Mouse (Mus musculus) embryonic facial prominence, embryonic 14.5 days (tissue): ENCODE results near the gene Bmpr1a. TPM values are rescaled to one million over a fixed set of nuclear protein-coding genes. Genes with fewer than 3 reads are reported as not detected.

Experiments
- ATAC-seq: fragments of 200-750 bp; cut with Nextera tagmentation; 2 replicates; pipeline ENCODE4 v1.8.0; 2017; ENCODE audit warnings: low read depth, moderate number of reproducible peaks, moderate TSS enrichment
- DNase-seq: peaks from one replicate; pipeline ENCODE4 v3.0.0-alpha.2; 2015; ENCODE audit warnings: low spot score
- H3K27ac ChIP-seq: fragments of 300-500 bp; sonication (generic); replicated peaks from 2 replicates; pipeline ENCODE4 v1.5.1; 2014; ENCODE audit warnings: low read depth, mild to moderate bottlenecking, low read length, moderate library complexity
- H3K27me3 ChIP-seq: fragments of 300-500 bp; sonication (generic); replicated peaks from 2 replicates; pipeline ENCODE4 v1.6.1; 2014; ENCODE audit warnings: low read length; ENCODE audit not compliant: control insufficient read depth, insufficient read depth
- H3K36me3 ChIP-seq: fragments of 300-500 bp; sonication (generic); 2 replicates; pipeline ENCODE4 v1.6.1; 2014; ENCODE audit warnings: low read length, mixed read lengths; ENCODE audit not compliant: control insufficient read depth, insufficient read depth
- H3K4me1 ChIP-seq: fragments of 300-500 bp; sonication (generic); 2 replicates; pipeline ENCODE4 v1.6.1; 2014; ENCODE audit warnings: antibody characterized with exemption, low read length; ENCODE audit not compliant: control insufficient read depth, insufficient read depth
- H3K4me2 ChIP-seq: fragments of 300-500 bp; sonication (generic); 2 replicates; pipeline ENCODE4 v1.6.1; 2014; ENCODE audit warnings: low read depth, mild to moderate bottlenecking, low read length, moderate library complexity, mixed read lengths
- H3K4me3 ChIP-seq: fragments of 300-500 bp; sonication (generic); 2 replicates; pipeline ENCODE4 v1.5.1; 2014; ENCODE audit warnings: low read depth, mild to moderate bottlenecking, low read length
- H3K9ac ChIP-seq: fragments of 300-500 bp; sonication (generic); 2 replicates; pipeline ENCODE4 v1.6.1; 2014; ENCODE audit warnings: low read depth, mild to moderate bottlenecking, low read length, moderate library complexity, mixed read lengths
- H3K9me3 ChIP-seq: fragments of 300-500 bp; sonication (generic); 2 replicates; pipeline ENCODE4 v1.6.1; 2016; ENCODE audit warnings: low read length; ENCODE audit not compliant: control insufficient read depth
- WGBS: fragments of 180-500 bp; shearing (Covaris S2); extraction: QIAGEN DNeasy Blood & Tissue Kit; methylation state at CpG from one replicate; pipeline ENCODE4 v1.1.7; 2014; 5-methylcytosine and 5-hydroxymethylcytosine counted together
- polyA plus RNA-seq: library from polyadenylated mRNA; unstranded; fragments of >200 nt; fragmentation: Nextera tagmentation; extraction: Ambion mirVana; gene quantifications from 2 replicates; pipeline ENCODE4 v1.2.1, GENCODE M21; 2014

Gene Bmpr1a
- polyA plus RNA-seq, 1 experiment from 2014 or later, result 65.0 TPM

DNA sequence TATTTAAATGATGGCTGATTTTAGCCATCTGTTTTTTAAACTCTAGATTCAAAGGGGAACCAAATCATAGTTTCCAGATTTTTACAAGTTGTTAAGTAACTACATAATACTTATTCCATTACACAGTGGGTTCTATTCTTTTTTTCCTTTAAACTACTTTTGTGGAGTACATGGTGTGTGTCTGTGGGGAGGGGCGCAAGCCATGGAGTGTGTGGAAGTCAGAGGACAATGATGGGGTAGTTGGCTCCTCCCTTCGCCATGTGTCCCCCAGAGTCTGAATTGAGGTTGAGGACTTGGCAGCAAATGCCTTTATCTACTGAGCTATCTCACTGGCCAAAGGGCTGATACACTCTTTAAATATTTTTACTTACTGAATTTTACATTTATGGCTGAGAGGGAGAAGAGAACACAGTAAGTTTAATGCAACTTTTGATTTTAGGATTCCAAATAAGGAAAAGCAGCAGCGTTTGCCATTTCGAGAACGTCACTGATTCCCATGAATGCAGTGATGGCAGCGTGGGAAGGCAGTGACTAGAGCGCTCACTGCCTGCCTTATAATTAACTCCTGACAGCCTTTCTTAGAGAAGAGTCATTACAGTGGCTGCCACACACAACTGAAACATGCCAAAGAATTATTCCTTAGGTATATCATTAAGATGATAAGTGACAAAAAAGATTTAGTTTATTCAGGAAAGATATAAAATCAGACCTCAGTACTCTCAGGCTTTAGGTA lies 90.8 kb downstream of the Bmpr1a start:
- WGBS, result 85% methylated on average over 7 of the region's 7 CpGs
- Histone ChIP-seq H3K27ac (no peak overlapping the region; the same call in 1 of the 2 replicates), H3K4me3 (no peak overlapping the region), H3K4me2 (no peak overlapping the region), H3K9ac (no peak overlapping the region), H3K9me3 (no peaks in the 10 kb centered on the region), H3K27me3 (no peaks in the 10 kb centered on the region), H3K36me3 (peaks cover 84% of the 10 kb centered on the region), H3K4me1 (no peaks in the 10 kb centered on the region)
- ATAC-seq, result no peak
- DNase-seq, result no peak

DNA sequence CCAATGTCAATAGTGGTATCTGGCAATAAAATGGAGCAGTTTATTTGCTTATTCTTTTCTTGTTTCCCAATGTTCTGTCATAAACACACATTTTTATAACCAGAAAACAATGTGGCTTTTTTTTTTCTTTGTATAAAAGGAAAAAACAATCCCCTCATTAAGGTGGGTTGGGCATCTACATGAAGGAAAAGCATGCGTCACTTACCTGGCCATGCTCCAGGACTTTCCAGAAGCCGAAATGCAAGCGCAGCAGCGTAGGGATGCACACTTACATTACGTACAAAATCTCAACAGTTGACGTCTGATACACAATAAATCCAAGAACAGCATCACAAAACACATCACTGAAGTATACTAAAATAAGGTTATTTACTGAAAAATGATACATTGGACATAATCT lies 92.4 kb downstream of the Bmpr1a start:
- Histone ChIP-seq H3K36me3 (peaks cover 83% of the 10 kb centered on the region), H3K4me1 (no peaks in the 10 kb centered on the region), H3K4me2 (no peak overlapping the region), H3K9ac (no peak overlapping the region), H3K27me3 (no peaks in the 10 kb centered on the region), H3K27ac (no peak overlapping the region), H3K9me3 (no peaks in the 10 kb centered on the region), H3K4me3 (no peak overlapping the region)
- WGBS, result 95% methylated on average over 6 of the region's 6 CpGs
- DNase-seq, result no peak
- no peak for ATAC-seq

DNA sequence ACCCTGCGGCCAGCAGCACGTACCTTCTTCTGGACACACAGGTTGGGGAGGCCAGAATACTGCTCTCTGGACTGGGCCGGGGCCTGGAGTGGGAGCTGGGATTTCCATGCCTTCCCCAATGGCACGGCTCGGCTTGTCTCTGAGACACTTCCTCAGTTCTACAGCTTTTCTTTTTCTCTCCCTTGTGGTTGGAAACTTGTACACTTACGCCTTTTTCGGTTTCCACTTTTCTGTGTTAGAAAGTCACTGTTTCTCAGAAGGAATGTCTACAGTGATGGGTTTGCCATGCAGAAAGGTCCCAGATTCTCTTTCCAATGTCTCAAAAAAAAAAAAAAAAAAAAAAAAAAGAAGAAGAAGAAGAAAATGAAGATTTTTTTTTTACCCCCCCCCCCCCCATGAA lies 99.7 kb downstream of the Bmpr1a start:
- no peak overlapping the region for H3K4me2 ChIP-seq
- no peak overlapping the region for H3K27ac ChIP-seq
- H3K4me3 ChIP-seq, result no peak overlapping the region
- H3K9ac ChIP-seq, result no peak overlapping the region
- peaks cover 75% of the 10 kb centered on the region for H3K36me3 ChIP-seq
- 91% methylated on average over 7 of the region's 7 CpGs for WGBS
- no peak for ATAC-seq
- H3K9me3 ChIP-seq, result no peaks in the 10 kb centered on the region
- no peaks in the 10 kb centered on the region for H3K4me1 ChIP-seq
- H3K27me3 ChIP-seq, result no peaks in the 10 kb centered on the region
- DNase-seq, result no peak

DNA sequence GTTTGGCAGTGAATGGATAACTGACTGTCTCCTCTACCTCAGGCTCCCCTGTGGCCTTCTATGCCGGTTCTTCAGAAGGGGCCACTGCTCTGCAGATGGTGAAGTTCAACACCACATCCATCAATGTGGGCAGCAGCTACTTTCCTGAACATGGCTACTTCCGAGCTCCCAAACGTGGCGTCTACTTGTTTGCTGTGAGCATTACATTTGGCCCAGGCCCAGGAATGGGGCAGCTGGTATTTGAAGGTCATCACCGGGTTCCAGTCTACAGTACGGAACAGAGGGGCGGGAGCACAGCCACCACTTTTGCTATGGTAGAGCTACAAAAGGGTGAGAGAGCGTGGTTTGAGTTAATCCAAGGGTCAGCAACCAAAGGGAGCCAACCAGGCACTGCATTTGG lies 100.3 kb downstream of the Bmpr1a start:
- WGBS, result 90% methylated on average over 8 of the region's 8 CpGs
- Histone ChIP-seq H3K4me2 (no peak overlapping the region), H3K9me3 (no peaks in the 10 kb centered on the region), H3K27me3 (no peaks in the 10 kb centered on the region), H3K9ac (no peak overlapping the region), H3K4me1 (no peaks in the 10 kb centered on the region), H3K4me3 (no peak overlapping the region), H3K27ac (no peak overlapping the region), H3K36me3 (peaks cover 74% of the 10 kb centered on the region)
- DNase-seq, result no peak
- no peak for ATAC-seq

DNA sequence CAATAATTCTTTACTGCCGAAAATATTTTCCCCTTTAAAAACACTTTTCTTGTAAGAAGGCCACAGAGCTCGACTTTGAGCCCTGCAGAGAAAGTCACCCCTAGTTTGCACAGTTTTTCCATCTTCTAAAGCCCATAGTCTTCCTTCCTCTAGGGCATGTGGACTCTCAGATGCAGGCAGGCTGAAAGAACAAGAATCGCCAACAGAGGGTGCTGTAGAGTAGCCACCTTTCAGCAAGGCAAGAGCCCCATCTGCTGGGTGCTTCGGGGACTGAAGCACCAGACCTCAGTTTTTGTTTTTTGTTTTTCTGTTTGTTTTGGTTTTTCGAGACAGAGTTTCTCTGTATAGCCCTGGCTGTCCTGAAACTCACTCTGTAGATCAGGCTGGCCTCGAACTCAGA lies 102.0 kb downstream of the Bmpr1a start:
- no peaks in the 10 kb centered on the region for H3K9me3 ChIP-seq
- no peak overlapping the region for H3K4me3 ChIP-seq
- no peaks in the 10 kb centered on the region for H3K4me1 ChIP-seq
- peaks cover 60% of the 10 kb centered on the region for H3K36me3 ChIP-seq
- no peak overlapping the region for H3K9ac ChIP-seq
- ATAC-seq (no peak), DNase-seq (peak; percentile 61)
- no peak overlapping the region for H3K4me2 ChIP-seq
- no peak overlapping the region for H3K27ac ChIP-seq
- 56% methylated on average over 6 of the region's 6 CpGs for WGBS
- no peaks in the 10 kb centered on the region for H3K27me3 ChIP-seq

DNA sequence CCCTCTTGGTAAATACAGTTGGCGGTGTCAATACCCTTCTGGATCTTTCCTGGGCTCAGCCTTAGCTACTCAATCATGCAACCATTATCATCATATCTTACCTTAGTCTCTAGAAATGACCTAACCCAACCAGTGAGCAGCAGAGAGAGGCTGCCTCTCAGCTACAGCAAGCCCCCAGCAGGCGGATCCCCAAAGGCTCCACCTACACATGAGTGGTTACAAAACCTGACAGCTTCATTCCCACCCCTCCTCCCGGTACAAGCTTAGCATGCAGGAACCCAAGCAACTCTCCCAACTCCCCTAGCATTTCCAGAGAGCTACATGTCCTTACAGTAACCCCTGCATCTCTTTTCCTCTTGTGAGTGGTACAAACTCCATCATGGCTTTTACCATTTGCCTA lies 103.1 kb downstream of the Bmpr1a start:
- DNase-seq, result no peak
- Histone ChIP-seq H3K9me3 (no peaks in the 10 kb centered on the region), H3K36me3 (peaks cover 54% of the 10 kb centered on the region), H3K4me3 (no peak overlapping the region), H3K4me1 (no peaks in the 10 kb centered on the region), H3K27ac (no peak overlapping the region), H3K9ac (no peak overlapping the region), H3K4me2 (no peak overlapping the region), H3K27me3 (no peaks in the 10 kb centered on the region)
- no peak for ATAC-seq
- 90% methylated on average over 3 of the region's 3 CpGs for WGBS

DNA sequence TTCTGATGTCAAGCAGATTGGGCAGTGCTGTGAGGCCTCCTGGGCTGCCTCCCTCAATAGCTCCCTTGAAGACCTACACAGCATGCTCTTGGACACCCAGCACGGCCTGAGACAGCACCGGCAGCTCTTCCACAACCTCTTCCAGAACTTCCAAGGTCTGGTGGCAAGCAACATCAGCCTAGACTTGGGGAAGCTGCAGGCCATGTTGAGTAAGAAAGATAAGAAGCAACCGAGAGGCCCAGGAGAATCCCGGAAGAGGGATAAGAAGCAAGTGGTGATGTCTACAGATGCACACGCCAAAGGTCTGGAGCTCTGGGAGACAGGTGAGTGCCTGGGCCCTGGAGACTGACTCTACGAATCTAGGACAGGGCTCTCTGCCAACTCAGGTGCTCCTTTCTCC lies 103.8 kb downstream of the Bmpr1a start:
- H3K4me1 ChIP-seq, result no peaks in the 10 kb centered on the region
- no peaks in the 10 kb centered on the region for H3K27me3 ChIP-seq
- H3K27ac ChIP-seq, result no peak overlapping the region
- DNase-seq (no peak), ATAC-seq (no peak)
- no peak overlapping the region for H3K4me3 ChIP-seq
- H3K36me3 ChIP-seq, result peaks cover 47% of the 10 kb centered on the region
- 96% methylated on average over 6 of the region's 6 CpGs for WGBS
- H3K9me3 ChIP-seq, result no peaks in the 10 kb centered on the region
- no peak overlapping the region for H3K9ac ChIP-seq
- H3K4me2 ChIP-seq, result no peak overlapping the region

DNA sequence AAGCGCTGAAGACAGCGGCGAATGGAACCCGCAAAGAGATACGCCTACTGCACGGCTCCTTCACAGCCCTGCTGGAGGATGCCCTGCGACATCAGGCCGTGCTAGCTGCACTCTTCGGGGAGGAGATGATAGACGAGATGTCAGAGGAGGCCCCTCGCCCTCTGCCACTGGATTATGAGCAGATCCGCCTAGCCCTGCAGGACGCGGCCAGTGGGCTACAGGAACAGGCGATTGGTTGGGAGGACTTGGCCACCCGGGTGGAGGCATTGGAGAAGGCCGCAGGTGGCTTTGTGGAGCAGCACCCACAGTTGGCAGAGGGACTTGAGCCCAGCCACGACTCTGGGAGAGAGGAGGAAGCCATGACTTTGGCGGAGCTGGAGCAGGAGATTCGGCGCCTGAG lies 104.2 kb downstream of the Bmpr1a start:
- H3K27ac ChIP-seq, result no peak overlapping the region
- no peak for ATAC-seq
- WGBS, result 94% methylated on average over 21 of the region's 21 CpGs
- H3K4me2 ChIP-seq, result no peak overlapping the region
- H3K27me3 ChIP-seq, result no peaks in the 10 kb centered on the region
- no peak overlapping the region for H3K9ac ChIP-seq
- no peak for DNase-seq
- H3K4me1 ChIP-seq, result no peaks in the 10 kb centered on the region
- no peaks in the 10 kb centered on the region for H3K9me3 ChIP-seq
- no peak overlapping the region for H3K4me3 ChIP-seq
- peaks cover 43% of the 10 kb centered on the region for H3K36me3 ChIP-seq

DNA sequence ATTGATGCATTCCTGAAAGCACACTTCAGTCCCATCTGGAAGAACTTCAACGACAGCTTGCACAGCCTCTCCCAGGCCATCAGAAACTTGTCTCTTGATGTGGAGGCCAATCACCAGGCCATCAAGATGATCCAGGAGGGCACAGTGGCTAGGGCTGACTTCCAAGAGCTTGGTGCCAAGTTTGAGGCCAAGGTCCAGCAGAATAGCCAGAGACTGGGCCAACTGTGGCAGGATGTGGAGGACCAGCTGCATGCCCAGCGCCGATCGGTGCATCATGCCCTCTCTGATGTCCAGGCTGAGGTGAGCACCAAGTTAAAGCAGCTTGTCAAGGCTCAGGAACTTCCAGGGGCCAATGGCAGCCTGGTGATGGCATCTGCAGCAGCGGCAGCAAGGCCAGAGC lies 105.3 kb downstream of the Bmpr1a start:
- Histone ChIP-seq H3K4me1 (no peaks in the 10 kb centered on the region), H3K36me3 (peaks cover 38% of the 10 kb centered on the region), H3K27ac (no peak overlapping the region), H3K9ac (no peak overlapping the region), H3K4me2 (no peak overlapping the region), H3K27me3 (no peaks in the 10 kb centered on the region), H3K4me3 (no peak overlapping the region), H3K9me3 (no peaks in the 10 kb centered on the region)
- ATAC-seq, result no peak
- WGBS, result 86% methylated on average over 5 of the region's 5 CpGs
- DNase-seq, result no peak
